Mouse (Mus musculus) R1 (cell line): Measurements from ENCODE around the gene Myo10.

Experiments
- DNase-seq: peaks from one replicate; pipeline ENCODE4 v3.0.0-alpha.2; 2018; ENCODE audit warnings: low read depth, low spot score

The Myo10 gene

GRCm38 (mm10) chr15:25611178-25611577 is 11.1 kb upstream of the Myo10 start:
- no peak for DNase-seq

GRCm38 (mm10) chr15:25620560-25620959 is 1.8 kb upstream of the Myo10 start:
- DNase-seq = no peak

- DNase-seq = peak; percentile 78
Observed at GRCm38 (mm10) chr15:25621351-25622199, 750 bp upstream of the Myo10 start.

- peak; percentile 57 for DNase-seq
Observed at GRCm38 (mm10) chr15:25622867-25623471, 644 bp downstream of the Myo10 start.

- no peak for DNase-seq
Observed at GRCm38 (mm10) chr15:25623556-25624180, 1.3 kb downstream of the Myo10 start.

GRCm38 (mm10) chr15:25624263-25624662 is 1.9 kb downstream of the Myo10 start:
- peak; percentile 65 for DNase-seq

DNA sequence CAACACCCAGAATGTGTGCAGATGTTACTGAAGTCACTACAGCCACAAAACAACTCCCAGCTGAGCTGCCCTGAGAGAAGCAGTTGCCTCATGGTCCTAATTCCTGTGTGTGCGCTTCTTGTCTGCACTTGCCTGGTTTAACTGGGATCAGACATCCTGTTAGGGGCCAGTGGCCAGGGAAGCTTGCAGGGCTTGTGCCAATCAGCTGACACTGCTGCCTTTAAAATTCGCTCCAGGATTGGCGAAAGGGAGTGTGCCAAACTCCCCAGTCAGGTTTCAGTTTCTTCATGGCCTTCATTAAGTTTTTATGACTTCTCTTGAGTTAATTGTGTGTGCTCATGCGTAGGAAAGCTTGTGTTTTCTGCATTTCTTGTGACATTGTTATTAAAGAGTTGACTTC is 3.1 kb downstream of the Myo10 start:
- DNase-seq = no peak

- no peak for DNase-seq
Observed at GRCm38 (mm10) chr15:25627012-25627411, 4.7 kb downstream of the Myo10 start.

DNA sequence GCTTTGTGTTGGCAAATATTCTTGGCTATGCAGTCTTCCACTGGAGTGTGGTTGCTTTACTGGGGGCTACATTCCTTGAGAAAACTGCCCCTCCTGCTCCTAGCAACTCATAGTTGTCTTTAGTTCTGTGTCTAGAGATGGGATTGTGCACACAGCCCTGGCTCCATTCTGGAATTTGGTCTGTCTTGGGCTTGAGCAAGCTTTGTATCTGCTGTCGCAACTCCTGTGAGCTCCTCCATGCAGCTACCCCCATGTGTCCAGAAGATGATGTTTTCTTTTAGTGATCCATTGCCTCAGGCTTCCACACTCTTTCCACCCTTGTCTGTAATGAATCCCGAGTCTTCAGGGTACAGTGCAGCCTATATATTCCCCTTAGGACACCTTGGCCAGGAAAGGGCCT is 5.9 kb downstream of the Myo10 start:
- no peak for DNase-seq

GRCm38 (mm10) chr15:25630716-25631115 is 8.4 kb downstream of the Myo10 start:
- no peak for DNase-seq

GRCm38 (mm10) chr15:25631332-25631731 is 9.0 kb downstream of the Myo10 start:
- DNase-seq = peak; percentile 57

GRCm38 (mm10) chr15:25632902-25633301 is 10.6 kb downstream of the Myo10 start:
- peak; percentile 85 for DNase-seq

DNA sequence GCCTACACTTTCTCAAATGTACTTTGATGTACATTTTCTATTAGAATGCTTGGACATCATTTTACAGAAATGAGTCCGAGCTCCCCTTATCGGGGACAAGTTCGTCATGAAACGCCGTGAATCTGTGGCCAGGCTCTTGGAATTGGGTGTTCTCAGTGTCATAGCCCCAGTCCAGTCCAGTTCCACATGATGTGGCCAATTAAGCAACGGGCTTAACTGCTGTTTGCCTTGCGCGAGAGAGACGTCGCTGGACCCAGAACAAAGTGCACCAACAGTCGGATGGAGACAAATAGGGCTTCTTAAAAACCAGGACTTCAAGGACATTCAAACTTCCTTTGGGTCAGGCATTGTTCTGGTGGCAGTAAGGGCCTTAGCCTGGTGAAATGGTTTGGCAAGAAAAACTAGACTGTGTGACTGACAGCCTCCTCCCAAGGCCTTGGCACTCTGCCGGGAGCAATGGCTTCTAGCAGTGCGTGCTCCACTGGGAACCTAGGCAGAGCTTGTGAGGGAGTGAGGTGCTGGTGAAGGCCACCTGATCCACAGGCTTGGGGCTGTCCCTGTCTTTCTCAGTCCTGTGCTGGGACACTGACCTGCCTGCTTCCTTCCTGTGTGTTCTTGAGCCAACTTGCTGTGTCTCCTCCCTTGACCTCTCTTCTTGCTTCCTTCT is 11.5 kb downstream of the Myo10 start:
- DNase-seq = no peak

- DNase-seq = no peak
Observed at GRCm38 (mm10) chr15:25637727-25638126, 15.4 kb downstream of the Myo10 start.

- no peak for DNase-seq
Observed at GRCm38 (mm10) chr15:25639217-25639616, 16.9 kb downstream of the Myo10 start.

GRCm38 (mm10) chr15:25640840-25641752 is 18.8 kb downstream of the Myo10 start:
- DNase-seq = no peak

DNA sequence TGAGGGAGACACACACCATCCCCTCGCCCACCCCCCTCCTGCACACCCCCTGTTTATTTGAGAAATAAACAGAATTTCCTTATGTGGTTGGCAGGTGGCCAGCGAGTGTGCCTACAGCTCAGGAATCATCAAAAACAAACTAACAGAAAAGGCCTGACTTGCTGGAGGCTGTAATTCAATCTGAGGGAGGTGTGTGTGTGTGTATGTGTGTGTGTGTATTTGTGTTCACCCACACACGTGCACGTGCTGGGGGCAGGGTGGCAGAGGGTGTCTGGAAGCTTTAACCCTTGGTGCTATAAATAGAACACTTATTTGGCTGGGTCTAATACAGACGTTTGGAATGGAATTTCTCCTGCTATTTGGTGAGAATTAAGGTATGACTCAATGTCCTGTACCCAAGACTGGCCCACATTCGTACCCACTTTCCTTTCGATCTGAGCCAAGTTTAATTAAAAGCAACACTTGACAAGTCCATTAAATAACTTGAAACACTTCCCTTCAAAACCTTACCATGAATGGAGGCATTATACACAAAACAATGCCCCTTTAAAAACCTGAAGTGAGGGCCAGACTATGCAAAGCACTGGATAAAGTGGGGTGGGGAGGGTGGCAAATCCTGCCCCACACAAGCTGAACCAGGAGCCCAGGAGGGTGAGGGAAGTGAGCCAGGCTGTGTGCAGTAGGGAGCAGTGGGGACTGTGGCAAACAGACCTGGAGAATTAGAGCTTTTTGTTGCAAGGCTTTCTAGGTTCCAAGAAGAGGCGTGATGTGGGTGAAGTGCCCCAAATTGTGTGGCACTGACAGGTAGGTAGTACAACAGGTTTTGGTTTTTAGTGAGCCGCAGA is 20.1 kb downstream of the Myo10 start:
- no peak for DNase-seq

GRCm38 (mm10) chr15:25645862-25646261 is 23.5 kb downstream of the Myo10 start:
- DNase-seq = no peak

- DNase-seq = no peak
Observed at GRCm38 (mm10) chr15:25648287-25648686, 26.0 kb downstream of the Myo10 start.

DNA sequence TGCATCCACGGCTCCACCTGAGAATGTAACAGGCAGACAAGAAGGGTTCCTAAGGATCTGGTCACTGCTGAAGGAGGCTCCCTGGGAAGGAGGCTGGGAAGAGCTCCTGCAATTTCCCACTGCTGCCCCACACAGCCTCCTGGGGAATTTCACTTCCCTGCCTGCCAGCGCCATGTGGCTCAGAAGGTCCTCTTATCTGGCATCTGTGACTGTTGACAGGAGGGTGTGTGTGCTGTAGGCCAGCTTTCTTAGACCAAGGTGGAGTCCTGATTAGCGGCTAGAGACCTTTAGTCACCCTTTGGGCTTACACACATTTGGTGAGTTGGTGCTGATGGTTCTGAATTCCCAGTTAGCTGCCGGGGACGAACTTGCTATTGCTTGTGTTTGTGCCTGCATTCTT is 28.0 kb downstream of the Myo10 start:
- no peak for DNase-seq
